Mouse (Mus musculus): ENCODE results near the gene Ddx19a. TPM values are rescaled to one million over a fixed set of nuclear protein-coding genes. Genes with fewer than 3 reads are reported as not detected.

The Ddx19a gene
- total and polyA plus RNA-seq, 3 experiments, result 23.1 to 107 (median 28.8) TPM

GRCm38 (mm10) chr8:111030045-111030444 lies 32.4 kb upstream of the Ddx19a start (continued):
- TF ChIP-seq BHLHE40 (IDR thresholded peaks at IDR 0.05; ENCODE audit: low read depth, low read length) (no peak), CHD1 (IDR thresholded peaks at IDR 0.05; ENCODE audit: low read depth, low read length) (no peak), ZNF384 (IDR thresholded peaks at IDR 0.05; ENCODE audit: low read depth, low read length) (no peak), IRF4 (IDR thresholded peaks at IDR 0.05; ENCODE audit: low read depth, low read length) (no peak), MXI1 (IDR thresholded peaks at IDR 0.05; ENCODE audit: low read depth, low read length) (peak; percentile 80; the same call in 1 of the 2 replicates), ZKSCAN1 (IDR thresholded peaks at IDR 0.05; ENCODE audit: borderline replicate concordance, low read depth, low read length) (no peak), E2F4 (IDR thresholded peaks at IDR 0.05; ENCODE audit: insufficient replicate concordance, low read depth, low read length) (no peak), TCF12 (IDR thresholded peaks at IDR 0.05; ENCODE audit: low read depth, low read length) (no peak), CHD2 (IDR thresholded peaks at IDR 0.05; ENCODE audit: low read length) (no peak), MAX (IDR thresholded peaks at IDR 0.05; ENCODE audit: low read length) (no peak), PAX5 (IDR thresholded peaks at IDR 0.05; ENCODE audit: low read length) (no peak), JUN (IDR thresholded peaks at IDR 0.05; ENCODE audit: insufficient read depth, low read depth, low read length) (no peak)

DNA sequence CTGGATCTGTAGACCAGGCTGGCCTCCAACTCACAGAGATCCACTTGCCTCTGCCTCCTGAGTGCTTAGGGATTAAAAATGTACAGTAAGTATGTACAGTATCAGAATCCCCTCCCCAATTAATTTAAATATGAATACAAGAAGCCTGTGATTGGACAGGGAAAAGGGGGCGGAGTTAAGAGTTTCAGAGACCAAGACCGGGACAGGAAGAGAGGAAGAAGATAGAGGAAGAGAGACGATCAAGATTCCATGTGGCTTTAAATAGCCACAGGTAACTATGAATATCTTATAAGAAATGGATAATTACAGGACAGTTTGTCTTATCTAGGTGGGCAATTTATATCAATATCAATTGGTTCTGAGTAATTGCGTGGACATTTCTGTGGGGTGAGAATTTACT lies 32.0 kb upstream of the Ddx19a start:
- Histone ChIP-seq H3K4me1 (ENCODE audit: control insufficient read depth in 1 of 2, insufficient read depth in 2 of 2) (peaks cover 0 to 22% of the 10 kb centered on the region in 2 experiments; a peak in 3 of 4 replicates), H3K4me3 (replicated peaks in 1 of 3; ENCODE audit: low read depth in 2 of 3, low read length in 2 of 3, poor library complexity in 1 of 3) (peak overlapping the region; percentile 56 to 66 (median 64)), H3K4me2 (ENCODE audit: insufficient read depth, low read depth, poor library complexity, severe bottlenecking) (peak overlapping the region; percentile 72), H3K27ac (ENCODE audit: insufficient read depth, low read depth) (no peak overlapping the region), H3K9me3 (replicated peaks; ENCODE audit: low read length) (no peaks in the 10 kb centered on the region), H3K27me3 (replicated peaks) (no peaks in the 10 kb centered on the region), H3K36me3 (replicated peaks in 1 of 2; ENCODE audit: control insufficient read depth in 1 of 2, insufficient read depth in 1 of 2, low read length in 1 of 2) (peaks cover 0 to 8% of the 10 kb centered on the region in 2 experiments), H3K9ac (ENCODE audit: insufficient read depth, low read depth) (peak overlapping the region; percentile 87), H3K79me2 (replicated peaks; ENCODE audit: control insufficient read depth, extremely low read depth, insufficient read depth, poor library complexity, severe bottlenecking) (peaks cover 11% of the 10 kb centered on the region)
- peak; percentile 89 for DNase-seq (ENCODE audit: extremely low read depth)
- TF ChIP-seq POLR2A (IDR thresholded peaks at IDR 0.05; ENCODE audit: low read depth, low read length) (peak; percentile 55; the same call in 1 of the 2 replicates), NELFE (IDR thresholded peaks at IDR 0.05; ENCODE audit: low read depth, low read length) (0 out of 2 replicates have a peak, but pooled peaks have one; percentile 27), GABPA (IDR thresholded peaks at IDR 0.05; ENCODE audit: insufficient replicate concordance, low read depth, low read length) (no peak), ELF1 (IDR thresholded peaks at IDR 0.05; ENCODE audit: low read depth, low read length) (peak; percentile 59; the same call in 1 of the 2 replicates), TBP (conservative IDR thresholded peaks at IDR 0.05; ENCODE audit: low read depth, low read length) (peak; percentile 90), MEF2A (IDR thresholded peaks at IDR 0.05; ENCODE audit: borderline replicate concordance, low read depth, low read length) (peak; percentile 58; the same call in 1 of the 2 replicates), HCFC1 (IDR thresholded peaks at IDR 0.05; ENCODE audit: low read depth, low read length) (peak; percentile 22; the same call in 1 of the 2 replicates), PAX5 (IDR thresholded peaks at IDR 0.05; ENCODE audit: low read length) (no peak), SMC3 (IDR thresholded peaks at IDR 0.05; ENCODE audit: low read depth, low read length) (no peak), MAFK (IDR thresholded peaks at IDR 0.05; ENCODE audit: insufficient replicate concordance, low read length) (no peak), TCF12 (IDR thresholded peaks at IDR 0.05; ENCODE audit: low read depth, low read length) (peak; percentile 50; the same call in 1 of the 2 replicates)
- dilution Hi-C loops (cut with MboI; ENCODE audit: extremely low pct_ligation_motif_present, extremely low pct_unique_long_range_greater_than_20kb, low sequenced_read_pairs) (no loop called here), in situ Hi-C loops (cut with MboI; ENCODE audit: low pct_ligation_motif_present, low pct_unique_long_range_greater_than_20kb, low sequenced_read_pairs) (no loop called here)

Data from CH12.LX (cell line).